Mouse (Mus musculus) neural tube, embryonic 14.5 days (tissue): ENCODE results near the gene Zfp853. TPM values are rescaled to one million over a fixed set of nuclear protein-coding genes. Genes with fewer than 3 reads are reported as not detected.

ENCODE experiments used
- ATAC-seq: fragments of 200-750 bp; cut with Nextera tagmentation; 2 replicates; pipeline ENCODE4 v1.8.0; 2017; ENCODE audit warnings: low read depth, mild to moderate bottlenecking, moderate TSS enrichment, moderate library complexity
- H3K27ac ChIP-seq: fragments of 300-500 bp; sonication (generic); 2 replicates; pipeline ENCODE4 v1.5.1; 2014; ENCODE audit warnings: low read depth, mild to moderate bottlenecking, control low read depth, low read length, moderate library complexity, mixed read lengths
- H3K27me3 ChIP-seq: fragments of 300-500 bp; sonication (generic); 2 replicates; pipeline ENCODE4 v1.6.1; 2014; ENCODE audit warnings: low read length; ENCODE audit not compliant: control insufficient read depth, insufficient read depth
- H3K36me3 ChIP-seq: fragments of 300-500 bp; sonication (generic); 2 replicates; pipeline ENCODE4 v1.6.1; 2014; ENCODE audit warnings: low read length, mixed read lengths; ENCODE audit not compliant: control insufficient read depth, insufficient read depth
- H3K4me1 ChIP-seq: fragments of 300-500 bp; sonication (generic); 2 replicates; pipeline ENCODE4 v1.6.1; 2014; ENCODE audit warnings: low read length; ENCODE audit not compliant: control insufficient read depth, insufficient read depth
- H3K4me2 ChIP-seq: fragments of 300-500 bp; sonication (generic); 2 replicates; pipeline ENCODE4 v1.6.1; 2014; ENCODE audit warnings: mild to moderate bottlenecking, low read depth, low read length, control low read depth
- H3K4me3 ChIP-seq: fragments of 300-500 bp; sonication (generic); 2 replicates; pipeline ENCODE4 v1.5.1; 2014; ENCODE audit warnings: low read depth, low read length, control low read depth, mixed read lengths
- H3K9ac ChIP-seq: fragments of 300-500 bp; sonication (generic); replicated peaks from 2 replicates; pipeline ENCODE4 v1.6.1; 2014; ENCODE audit warnings: low read depth, mild to moderate bottlenecking, control low read depth, low read length, mixed read lengths
- H3K9me3 ChIP-seq: fragments of 300-500 bp; sonication (generic); 2 replicates; pipeline ENCODE4 v1.6.1; 2016; ENCODE audit warnings: low read length; ENCODE audit not compliant: control insufficient read depth
- WGBS: fragments of 180-500 bp; shearing (Covaris S2); extraction: QIAGEN DNeasy Blood & Tissue Kit; methylation state at CpG from one replicate; pipeline ENCODE4 v1.1.7; 2014; 5-methylcytosine and 5-hydroxymethylcytosine counted together
- polyA plus RNA-seq: library from polyadenylated mRNA; unstranded; fragments of >200 nt; fragmentation: Nextera tagmentation; extraction: Ambion mirVana; gene quantifications from 2 replicates; pipeline ENCODE4 v1.2.1, GENCODE M21; 2014

Zfp853 gene
- 0.17 and 0.29 TPM in 2 replicates for polyA plus RNA-seq

DNA sequence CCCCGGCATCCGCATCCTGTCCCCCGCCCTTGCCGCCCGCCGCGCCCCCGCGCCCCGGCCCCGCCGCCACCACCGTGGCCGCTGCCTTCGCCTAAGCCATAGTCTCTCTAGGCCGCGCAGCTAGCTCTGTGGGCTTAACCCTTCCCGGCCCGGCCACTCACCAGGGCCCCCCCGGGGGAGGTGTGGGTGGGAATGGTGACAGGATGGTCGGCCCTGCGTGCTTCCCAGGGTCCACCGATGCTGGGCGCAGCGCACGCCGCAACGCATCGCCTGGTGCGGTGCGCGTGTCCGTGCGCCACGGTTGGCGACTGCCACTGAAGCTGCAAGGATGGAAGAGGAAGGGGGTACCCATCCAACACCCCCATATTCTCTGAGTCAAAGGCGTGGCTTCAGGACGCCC lies at the start of gene Zfp853:
Zfp853 (minus strand) TSS at position 220 of the 400 bp plus-strand sequence.
- Histone ChIP-seq H3K27ac (no peak within 1 kb of the TSS), H3K4me1 (peaks cover 7% of the 10 kb centered on the region), H3K9ac (peak within 1 kb of the TSS; percentile 59), H3K4me3 (peak within 1 kb of the TSS; percentile 39), H3K27me3 (peaks cover 43% of the 10 kb centered on the region), H3K36me3 (no peaks in the 10 kb centered on the region), H3K4me2 (peak within 1 kb of the TSS; percentile 59), H3K9me3 (no peaks in the 10 kb centered on the region)
- 3% methylated on average over 30 of the region's 38 CpGs for WGBS
- peak; percentile 32; the same call in 1 of the 2 replicates for ATAC-seq

DNA sequence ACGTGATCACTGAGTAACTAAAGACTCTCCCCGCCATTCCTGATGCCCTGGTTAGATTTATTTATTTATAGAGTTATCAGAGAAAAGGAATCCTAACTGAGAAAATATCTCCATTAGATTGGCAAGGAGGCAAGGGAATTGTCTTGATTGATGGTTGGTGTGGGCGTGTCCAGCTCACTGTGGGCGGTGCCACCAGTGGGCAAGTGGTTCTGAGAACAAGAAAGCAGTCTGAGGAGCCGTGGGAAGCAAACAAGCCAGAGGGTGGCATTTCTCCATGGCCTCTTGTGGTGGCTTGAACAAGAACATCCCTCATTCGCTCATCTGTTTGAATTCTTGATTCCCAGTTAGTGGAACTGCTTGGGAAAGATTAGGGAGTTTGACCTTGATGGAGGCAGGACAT lies 46.2 kb upstream of the Zfp853 start:
- H3K27ac ChIP-seq, result no peak overlapping the region

DNA sequence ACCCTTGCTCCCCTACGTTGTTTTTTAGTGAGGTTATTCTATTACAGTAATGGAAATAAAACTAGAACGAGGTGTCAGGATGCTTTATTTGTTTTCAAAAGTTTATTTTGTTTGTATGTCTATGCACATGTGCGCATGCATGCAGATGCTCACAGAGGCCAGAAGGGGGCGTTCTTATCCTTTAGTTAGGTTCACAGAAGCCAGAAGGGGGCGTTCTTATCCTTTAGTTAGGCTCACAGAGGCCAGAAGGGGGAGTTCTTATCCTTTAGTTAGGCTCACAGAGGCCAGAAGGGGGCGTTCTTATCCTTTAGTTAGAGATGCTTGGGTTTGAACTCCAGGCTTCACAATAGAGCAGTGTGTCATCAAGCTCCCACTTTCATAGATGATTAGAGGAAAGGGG lies 43.1 kb upstream of the Zfp853 start:
- no peaks in the 10 kb centered on the region for H3K4me1 ChIP-seq
- no peaks in the 10 kb centered on the region for H3K27me3 ChIP-seq
- H3K36me3 ChIP-seq, result no peaks in the 10 kb centered on the region
- H3K27ac ChIP-seq, result no peak overlapping the region
- no peak overlapping the region for H3K4me2 ChIP-seq
- 67% methylated on average over 6 of the region's 6 CpGs for WGBS
- ATAC-seq, result no peak
- H3K9me3 ChIP-seq, result no peaks in the 10 kb centered on the region
- no peak overlapping the region for H3K9ac ChIP-seq
- H3K4me3 ChIP-seq, result no peak overlapping the region

More for the DNA sequence above, 46.2 kb upstream of the Zfp853 start:
- Histone ChIP-seq H3K4me3 (no peak overlapping the region), H3K4me1 (no peaks in the 10 kb centered on the region), H3K9ac (no peak overlapping the region), H3K27me3 (no peaks in the 10 kb centered on the region), H3K4me2 (no peak overlapping the region), H3K36me3 (no peaks in the 10 kb centered on the region), H3K9me3 (no peaks in the 10 kb centered on the region)
- WGBS, result 62% methylated on average over 6 of the region's 6 CpGs
- ATAC-seq, result no peak

DNA sequence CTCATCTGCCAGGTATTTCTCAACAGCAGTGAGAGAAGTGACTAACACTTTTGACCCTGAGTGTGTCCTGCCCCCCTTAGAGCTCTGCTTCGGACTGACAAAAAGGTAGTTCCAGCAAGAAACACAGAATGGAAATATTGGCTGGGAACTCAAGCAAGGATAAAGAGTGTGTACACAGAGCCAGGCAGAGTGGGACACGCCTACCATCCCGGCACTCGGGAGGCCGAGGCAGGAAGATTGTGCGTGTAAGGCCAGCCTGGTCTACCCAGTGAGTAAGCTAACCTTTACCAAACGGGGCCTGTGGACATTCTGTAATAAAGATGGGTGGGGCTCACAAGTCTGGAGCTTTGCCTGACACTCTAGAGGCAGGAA lies 41.7 kb upstream of the Zfp853 start:
- Histone ChIP-seq H3K9ac (no peak overlapping the region), H3K4me1 (peaks cover 2% of the 10 kb centered on the region; the same call in 1 of the 2 replicates), H3K4me3 (no peak overlapping the region), H3K27me3 (no peaks in the 10 kb centered on the region), H3K9me3 (no peaks in the 10 kb centered on the region), H3K36me3 (no peaks in the 10 kb centered on the region), H3K27ac (no peak overlapping the region), H3K4me2 (no peak overlapping the region)
- 83% methylated on average over 7 of the region's 7 CpGs for WGBS
- no peak for ATAC-seq

DNA sequence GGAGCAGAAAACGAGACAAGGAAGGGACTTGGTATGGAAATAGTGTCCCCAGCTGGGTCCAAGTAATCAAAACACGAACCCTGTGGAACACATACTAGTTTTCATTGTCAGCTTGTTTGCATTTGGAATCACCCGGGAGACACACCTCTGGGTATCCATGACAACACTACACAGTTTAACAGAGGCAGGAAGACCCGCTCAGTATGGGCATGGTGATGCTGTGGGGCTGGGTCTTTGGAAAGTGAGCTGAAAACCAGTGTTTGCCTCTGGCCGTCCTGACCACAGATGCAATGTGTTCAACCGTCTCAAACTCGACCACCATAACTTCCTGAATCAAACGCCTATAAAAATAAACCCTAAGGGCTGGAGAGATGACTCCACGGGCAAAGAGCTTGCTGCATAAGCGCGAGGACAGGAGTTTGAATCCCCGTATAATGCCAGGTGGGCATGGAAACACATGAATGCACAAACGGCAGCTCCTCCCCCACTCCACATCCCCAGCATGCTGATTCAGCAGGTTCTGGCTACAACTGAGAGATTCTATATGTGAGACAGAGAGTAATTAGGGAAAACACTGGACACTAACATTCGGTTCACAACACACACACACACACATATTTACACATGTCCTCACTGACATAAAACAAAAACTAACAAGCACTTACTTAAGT lies 41.1 kb upstream of the Zfp853 start:
- H3K27ac ChIP-seq, result no peak overlapping the region
- H3K9me3 ChIP-seq, result no peaks in the 10 kb centered on the region
- no peak overlapping the region for H3K4me3 ChIP-seq
- H3K9ac ChIP-seq, result no peak overlapping the region
- peaks cover 7% of the 10 kb centered on the region; the same call in 1 of the 2 replicates for H3K4me1 ChIP-seq
- WGBS, result 66% methylated on average over 14 of the region's 14 CpGs
- no peak; the same call in 1 of the 2 replicates for ATAC-seq
- H3K4me2 ChIP-seq, result no peak overlapping the region
- no peaks in the 10 kb centered on the region for H3K36me3 ChIP-seq
- no peaks in the 10 kb centered on the region for H3K27me3 ChIP-seq

DNA sequence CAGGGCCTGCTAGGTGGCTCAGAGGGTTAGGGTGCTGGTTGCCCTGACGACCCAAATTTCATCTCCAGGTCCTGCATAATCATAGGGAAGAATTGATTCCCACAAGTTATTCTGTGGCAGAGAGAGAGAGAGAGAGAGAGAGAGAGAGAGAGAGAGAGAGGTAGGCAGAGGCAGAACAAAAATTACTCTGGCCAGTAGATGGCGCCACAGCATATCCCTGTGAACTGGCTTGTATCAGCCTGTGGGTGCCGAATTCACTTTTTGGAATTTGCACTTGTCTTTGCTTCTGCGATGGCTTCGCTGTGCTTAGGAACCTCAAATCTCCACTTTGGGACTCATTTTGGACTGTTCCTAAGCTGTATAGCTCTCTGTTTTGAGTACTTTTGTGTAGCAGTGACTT lies 40.4 kb upstream of the Zfp853 start:
- Histone ChIP-seq H3K9ac (no peak overlapping the region), H3K4me3 (no peak overlapping the region), H3K4me2 (no peak overlapping the region), H3K27ac (no peak overlapping the region), H3K4me1 (peaks cover 7% of the 10 kb centered on the region; the same call in 1 of the 2 replicates), H3K27me3 (no peaks in the 10 kb centered on the region), H3K36me3 (no peaks in the 10 kb centered on the region), H3K9me3 (no peaks in the 10 kb centered on the region)
- ATAC-seq, result no peak; the same call in 1 of the 2 replicates
- WGBS, result 17% methylated on average over 5 of the region's 5 CpGs

DNA sequence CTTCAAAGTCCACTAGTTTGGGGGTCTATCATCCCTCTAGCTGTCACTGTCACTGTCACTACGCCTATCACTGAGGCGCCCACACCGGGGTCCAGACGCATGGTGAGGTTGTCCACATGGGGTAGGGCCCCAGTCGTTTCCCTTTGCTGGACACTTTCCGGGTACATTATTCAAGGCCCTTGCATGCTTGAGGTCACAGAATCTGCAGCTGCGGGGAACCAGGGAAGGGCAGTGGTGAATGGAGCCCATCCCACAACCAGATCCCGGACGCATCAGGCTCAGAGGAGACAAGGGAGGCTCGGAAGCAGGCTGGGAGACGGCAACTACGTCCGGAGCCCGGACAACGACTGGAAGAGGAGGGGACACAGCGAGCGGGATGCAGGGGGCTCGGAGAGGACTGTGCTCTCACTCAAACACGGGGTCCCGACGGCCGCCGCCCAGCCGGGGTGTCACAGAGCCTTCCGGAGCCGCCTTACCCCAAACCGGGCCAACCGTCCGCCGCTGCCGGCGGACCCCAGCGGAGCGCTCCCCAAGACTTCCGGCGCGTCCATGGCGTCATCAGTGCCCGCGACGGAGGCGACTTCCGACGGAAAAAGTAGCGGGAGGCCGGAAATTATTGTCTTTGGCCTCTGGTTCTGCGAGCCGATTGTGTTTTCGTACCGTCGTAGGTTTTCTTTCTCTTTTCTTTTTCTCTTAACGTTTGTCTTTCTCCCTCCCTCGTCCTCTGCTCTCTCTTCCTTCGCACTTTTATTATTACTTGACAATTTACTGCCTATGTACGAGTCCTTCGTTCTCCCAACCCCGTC lies 35.5 kb upstream of the Zfp853 start, which contains the start of gene Zdhhc4:
Zdhhc4 (minus strand) TSS at position 567 of the 806 bp plus-strand sequence.
- Histone ChIP-seq H3K4me3 (peak within 1 kb of the TSS; percentile 91), H3K4me1 (peaks cover 13% of the 10 kb centered on the region), H3K9me3 (no peaks in the 10 kb centered on the region), H3K9ac (peak within 1 kb of the TSS; percentile 86), H3K27me3 (no peaks in the 10 kb centered on the region), H3K36me3 (peaks cover 24% of the 10 kb centered on the region), H3K4me2 (peak within 1 kb of the TSS; percentile 94), H3K27ac (peak within 1 kb of the TSS; percentile 10)
- WGBS, result under 1% methylated on average over 56 of the region's 57 CpGs
- peak; percentile 78 for ATAC-seq

DNA sequence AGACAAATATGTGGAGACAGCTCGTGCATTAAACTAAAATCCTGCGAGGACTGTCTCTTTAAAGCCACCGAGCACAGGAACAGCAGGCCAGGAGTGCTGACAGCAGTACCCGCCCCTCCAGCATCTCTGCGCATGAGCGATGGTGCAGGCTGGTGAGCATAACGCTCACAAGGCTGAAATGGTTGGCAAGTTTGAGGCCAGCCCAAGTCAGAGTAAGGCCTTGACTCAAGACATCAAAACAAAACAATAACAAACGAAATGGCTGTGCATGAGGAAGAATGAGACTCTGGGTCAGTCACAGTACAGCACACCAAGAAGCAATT lies 23.8 kb upstream of the Zfp853 start:
- Histone ChIP-seq H3K4me3 (no peak overlapping the region), H3K4me1 (peaks cover 13% of the 10 kb centered on the region), H3K4me2 (no peak overlapping the region), H3K9ac (no peak overlapping the region), H3K27ac (no peak overlapping the region), H3K36me3 (peaks cover 29% of the 10 kb centered on the region), H3K27me3 (no peaks in the 10 kb centered on the region), H3K9me3 (no peaks in the 10 kb centered on the region)
- 89% methylated on average over 8 of the region's 8 CpGs for WGBS
- no peak for ATAC-seq
